Mouse (Mus musculus) E14TG2a.4 (cell line): Measurements from ENCODE around the gene Nfat5.

Experiments
- CTCF ChIP-seq: conservative IDR thresholded peaks from 2 replicates; pipeline ENCODE4 v1.5.1; 2014; ENCODE audit warnings: low read length
- NANOG ChIP-seq: IDR thresholded peaks from 2 replicates; pipeline ENCODE4 v1.6.1; 2014; ENCODE audit warnings: borderline replicate concordance, low read length, mixed read lengths
- POU5F1 ChIP-seq: IDR thresholded peaks from 2 replicates; pipeline ENCODE4 v1.6.1; 2014; ENCODE audit warnings: low read length, borderline replicate concordance

GRCm38 (mm10) chr8:107417001-107417400 is 123.7 kb downstream of the Nfat5 start:
- TF ChIP-seq CTCF (no peak), POU5F1 (no peak), NANOG (no peak)
